Comparison of ENCODE assay signal across 17 mouse cellular contexts in genomic region chr16:64789706-64790105, GRCm38 (mm10).
"Had no signal": no experiment of that assay in that cellular context is flagged by ENCODE, and none has a peak within 500 bp of the region (broad histone marks: within the 10 kb centered on the region; RNA-seq: fewer than 3 reads in every experiment).

No protein-coding gene starts in this region.

- H3K9ac ChIP-seq: kidney, embryonic 15.5 days; liver, embryonic 13.5 days; neural tube, embryonic 13.5 days had no signal

- H3K4me2 ChIP-seq: kidney, embryonic 15.5 days; liver, embryonic 13.5 days; midbrain, embryonic 11.5 days; neural tube, embryonic 13.5 days had no signal

- H3K4me1 ChIP-seq: kidney, embryonic 15.5 days; liver, embryonic 13.5 days; neural tube, embryonic 13.5 days had no signal

- DNase-seq: kidney, postnatal 10 days; kidney, postnatal 36 days; layer of hippocampus, postnatal 36 days; liver, embryonic 13.5 days; lung, adult 2 months; lung, postnatal 14 days; lung, postnatal 4 days; midbrain, embryonic 14.5 days; retina, postnatal 1 day; thymus, adult 2 months; thymus, postnatal 14 days; thymus, postnatal 4 days had no signal

- H3K9me3 ChIP-seq: kidney, embryonic 15.5 days; liver, embryonic 13.5 days; neural tube, embryonic 13.5 days had no signal

- H3K4me3 ChIP-seq: kidney, embryonic 15.5 days; left cerebral cortex, adult 2 months; liver, embryonic 13.5 days; neural tube, embryonic 13.5 days had no signal

- H3K27ac ChIP-seq: kidney, embryonic 15.5 days; left cerebral cortex, adult 2 months; liver, embryonic 13.5 days; neural tube, embryonic 13.5 days; stomach, postnatal 0 days had no signal

- H3K27me3 ChIP-seq: kidney, embryonic 15.5 days; liver, embryonic 13.5 days; neural tube, embryonic 13.5 days had no signal
